Mouse (Mus musculus) sigmoid colon, adult 10 weeks (tissue): Measurements from ENCODE around the gene Wdr92. TPM values are rescaled to one million over a fixed set of nuclear protein-coding genes. Genes with fewer than 3 reads are reported as not detected.

Source experiments
- polyA plus RNA-seq: library from polyadenylated mRNA; stranded (reverse); fragments of 350-450 nt; fragmentation: Illumina TruSeq; extraction: RNeasy Lipid Tissue Mini Kit (QIAGEN cat#74804); gene quantifications from one replicate; pipeline ENCODE4 v1.2.3, GENCODE M21; 2014; ENCODE audit warnings: low read depth, low replicate concordance

Gene Wdr92
- 16.9 TPM for polyA plus RNA-seq

GRCm38 (mm10) chr11:17181807-17182206 lies at the start of gene Wdr92:
Gene Wdr92, plus strand, starts transcription at chr11:17182107.

GRCm38 (mm10) chr11:17158858-17159737 lies 22.8 kb upstream of the Wdr92 start, which contains the start of gene Ppp3r1:
Gene Ppp3r1, plus strand, starts transcription at chr11:17159263.

GRCm38 (mm10) chr11:17211258-17212140 lies 29.6 kb downstream of the Wdr92 start, which contains the start of gene Pno1:
Gene Pno1, minus strand, starts transcription at chr11:17211568.

GRCm38 (mm10) chr11:17257443-17257842 lies 75.5 kb downstream of the Wdr92 start, which contains the start of gene C1d:
Gene C1d, plus strand, starts transcription at chr11:17257579.

Other genes starting within 250 kb of the Wdr92 start
- gene Fbxo48, start 230.7 kb upstream of the Wdr92 start, polyA plus RNA-seq: 6.8 TPM
- 8.3 TPM for gene Cnrip1, start 130.5 kb upstream of the Wdr92 start, polyA plus RNA-seq
- gene Plek, start 129.7 kb upstream of the Wdr92 start, polyA plus RNA-seq: 36.1 TPM
- gene Ppp3r1, start 22.8 kb upstream of the Wdr92 start, polyA plus RNA-seq: 313 TPM
- 62.0 TPM for gene Pno1, start 29.5 kb downstream of the Wdr92 start, polyA plus RNA-seq
- gene C1d, start 75.5 kb downstream of the Wdr92 start, polyA plus RNA-seq: 136 TPM